Mouse (Mus musculus) myocyte (in vitro differentiated cells): ENCODE measurements around the gene Tff2.

Source experiments
- E2F4 ChIP-seq: IDR thresholded peaks from one replicate; pipeline ENCODE4 v1.6.1; 2011; ENCODE audit warnings: mild to moderate bottlenecking, control low read depth, moderate library complexity; ENCODE audit not compliant: insufficient read depth
- MAX ChIP-seq: IDR thresholded peaks from one replicate; pipeline ENCODE4 v1.6.1; 2011; ENCODE audit warnings: low read depth, mild to moderate bottlenecking, control low read depth
- MYOD1 ChIP-seq, 3 experiments: IDR thresholded peaks; one replicate each; pipeline ENCODE4 v1.6.1; 2011; ENCODE audit warnings: control low read depth in 2 of 3, low read depth in 2 of 3, mild to moderate bottlenecking in 2 of 3, moderate library complexity in 1 of 3; ENCODE audit not compliant: insufficient read length in 2 of 3, control insufficient read depth in 1 of 3
- MYOG ChIP-seq, 3 experiments: IDR thresholded peaks; one replicate each; pipeline ENCODE4 v1.6.1; 2011; ENCODE audit warnings: control low read depth in 2 of 3, low read depth in 2 of 3, mild to moderate bottlenecking in 2 of 3; ENCODE audit not compliant: insufficient read length in 2 of 3, control insufficient read depth in 1 of 3, insufficient read depth in 1 of 3
- POLR2A ChIP-seq: IDR thresholded peaks from one replicate; pipeline ENCODE4 v1.6.1; 2011; ENCODE audit warnings: low read depth, mild to moderate bottlenecking, control low read depth, moderate library complexity; ENCODE audit not compliant: insufficient read length
- POLR2AphosphoS2 ChIP-seq: IDR thresholded peaks from one replicate; pipeline ENCODE4 v1.6.1; 2011; ENCODE audit warnings: low read depth, control low read depth; ENCODE audit not compliant: insufficient read length
- REST ChIP-seq: IDR thresholded peaks from one replicate; pipeline ENCODE4 v1.6.1; 2011; ENCODE audit warnings: mild to moderate bottlenecking, control low read depth, moderate library complexity; ENCODE audit not compliant: insufficient read depth, insufficient read length
- SRF ChIP-seq: IDR thresholded peaks from one replicate; pipeline ENCODE4 v1.6.1; 2011; ENCODE audit warnings: low read depth; ENCODE audit not compliant: control insufficient read depth, insufficient read length
- TCF12 ChIP-seq: IDR thresholded peaks from one replicate; pipeline ENCODE4 v1.6.1; 2011; ENCODE audit warnings: mild to moderate bottlenecking, control low read depth; ENCODE audit not compliant: poor library complexity, insufficient read depth, severe bottlenecking
- USF1 ChIP-seq: IDR thresholded peaks from one replicate; pipeline ENCODE4 v1.6.1; 2011; ENCODE audit warnings: low read depth, mild to moderate bottlenecking, control low read depth, moderate library complexity

GRCm38 (mm10) chr17:31125548-31126266 is 18.4 kb downstream of the Tff2 start:
- TF ChIP-seq REST, result no peak
- no peak for TF ChIP-seq POLR2A
- TF ChIP-seq E2F4, result no peak
- no peak for TF ChIP-seq USF1
- TF ChIP-seq MAX, result no peak
- no peak for TF ChIP-seq MYOD1 (IDR thresholded peaks at IDR 0.05; ENCODE audit: control insufficient read depth in 1 of 3, insufficient read length in 2 of 3, low read depth in 2 of 3)
- TF ChIP-seq MYOG (IDR thresholded peaks at IDR 0.05; ENCODE audit: control insufficient read depth in 1 of 3, insufficient read depth in 1 of 3, insufficient read length in 2 of 3, low read depth in 2 of 3), result no peak
- no peak for TF ChIP-seq POLR2AphosphoS2
- TF ChIP-seq TCF12, result no peak
- no peak for TF ChIP-seq SRF
